Mouse (Mus musculus) layer of hippocampus, postnatal 25 days (tissue): ENCODE data around the gene Hirip3. TPM values are rescaled to one million over a fixed set of nuclear protein-coding genes. Genes with fewer than 3 reads are reported as not detected.

ENCODE experiments used
- DNase-seq, 2 experiments: peaks; one replicate each; pipeline ENCODE4 v3.0.0; 2022; ENCODE audit warnings: mixed read lengths in 2 of 2, low spot score in 1 of 2; ENCODE audit errors: extremely low spot score in 1 of 2
- total RNA-seq, 2 experiments: library from RNA; stranded (reverse); gene quantifications; 2 replicates each; pipeline ENCODE4 v1.2.3; 2021

The Hirip3 gene
- 10 to 100 TPM; 19.5 to 31.1 TPM for total RNA-seq

- DNase-seq = peak; percentile 87 to 90
These were observed at the start of gene Hirip3 for GRCm38 (mm10) chr7:126861429-126862130. Hirip3 (plus strand) TSS chr7:126861972.

GRCm38 (mm10) chr7:126815726-126816222 lies 46.0 kb upstream of the Hirip3 start:
- DNase-seq = no peak

- DNase-seq = no peak
These were observed 45.3 kb upstream of the Hirip3 start for GRCm38 (mm10) chr7:126816494-126816893.

GRCm38 (mm10) chr7:126817595-126817994 lies 44.2 kb upstream of the Hirip3 start:
- DNase-seq = no peak

GRCm38 (mm10) chr7:126818818-126819217 lies 43.0 kb upstream of the Hirip3 start:
- no peak for DNase-seq

GRCm38 (mm10) chr7:126821835-126822511 lies 39.8 kb upstream of the Hirip3 start:
- DNase-seq = peak; percentile 64 to 92

GRCm38 (mm10) chr7:126822741-126823140 lies 39.0 kb upstream of the Hirip3 start:
- DNase-seq = peak in 1 of 2 experiments; percentile 31

- DNase-seq = peak in 1 of 2 experiments; percentile 26
These were observed 38.5 kb upstream of the Hirip3 start for GRCm38 (mm10) chr7:126823202-126823711.

GRCm38 (mm10) chr7:126823940-126824339 lies 37.8 kb upstream of the Hirip3 start:
- no peak for DNase-seq

GRCm38 (mm10) chr7:126825403-126825802 lies 36.4 kb upstream of the Hirip3 start:
- DNase-seq = no peak

GRCm38 (mm10) chr7:126825952-126826351 lies 35.8 kb upstream of the Hirip3 start:
- DNase-seq = no peak

GRCm38 (mm10) chr7:126831539-126831938 lies 30.2 kb upstream of the Hirip3 start, which contains the start of gene 4930451I11Rik:
4930451I11Rik (minus strand) TSS chr7:126831639.
- no peak for DNase-seq

GRCm38 (mm10) chr7:126832036-126832598 lies 29.7 kb upstream of the Hirip3 start:
- DNase-seq = peak; percentile 67 to 82

- no peak for DNase-seq
These were observed 28.5 kb upstream of the Hirip3 start for GRCm38 (mm10) chr7:126833294-126833693.

GRCm38 (mm10) chr7:126843276-126843675 lies 18.5 kb upstream of the Hirip3 start:
- DNase-seq = no peak

GRCm38 (mm10) chr7:126845516-126845915 lies 16.3 kb upstream of the Hirip3 start:
- DNase-seq = no peak

GRCm38 (mm10) chr7:126847116-126847420 lies 14.7 kb upstream of the Hirip3 start, which contains the start of gene Doc2a:
Doc2a (plus strand) TSS chr7:126847416.
- DNase-seq = no peak

GRCm38 (mm10) chr7:126847421-126848398 lies 14.1 kb upstream of the Hirip3 start:
- no peak for DNase-seq

GRCm38 (mm10) chr7:126848794-126849193 lies 13.0 kb upstream of the Hirip3 start:
- DNase-seq = no peak

GRCm38 (mm10) chr7:126850161-126850560 lies 11.6 kb upstream of the Hirip3 start:
- no peak for DNase-seq
